Mouse (Mus musculus): ENCODE data around the gene Gm6793. TPM values are rescaled to one million over a fixed set of nuclear protein-coding genes. Genes with fewer than 3 reads are reported as not detected.

Gene Gm6793
- total RNA-seq, 2 experiments from 2014 or later, result not detected

DNA sequence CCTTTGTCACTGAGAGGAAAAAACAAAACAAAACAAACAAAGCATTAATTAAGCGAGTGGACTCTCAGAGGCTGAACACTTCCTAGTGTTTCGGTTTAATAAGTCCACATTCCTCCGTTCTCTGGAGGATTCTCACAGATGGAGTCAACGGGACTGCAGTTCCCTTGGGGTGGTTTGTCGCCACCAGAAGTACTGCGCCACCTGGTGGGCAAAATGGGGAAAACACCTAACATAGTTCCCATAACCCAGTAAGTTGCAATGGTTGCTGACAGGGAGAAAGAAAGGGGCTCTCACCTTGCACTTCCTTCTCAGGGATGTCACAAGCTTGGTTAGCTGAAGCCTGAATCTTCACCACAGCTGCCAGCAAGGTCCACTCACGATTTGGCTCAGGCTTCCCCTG, 24.9 kb downstream of the Gm6793 start:
- DNase-seq (ENCODE audit: low spot score), result peak; percentile 73

DNA sequence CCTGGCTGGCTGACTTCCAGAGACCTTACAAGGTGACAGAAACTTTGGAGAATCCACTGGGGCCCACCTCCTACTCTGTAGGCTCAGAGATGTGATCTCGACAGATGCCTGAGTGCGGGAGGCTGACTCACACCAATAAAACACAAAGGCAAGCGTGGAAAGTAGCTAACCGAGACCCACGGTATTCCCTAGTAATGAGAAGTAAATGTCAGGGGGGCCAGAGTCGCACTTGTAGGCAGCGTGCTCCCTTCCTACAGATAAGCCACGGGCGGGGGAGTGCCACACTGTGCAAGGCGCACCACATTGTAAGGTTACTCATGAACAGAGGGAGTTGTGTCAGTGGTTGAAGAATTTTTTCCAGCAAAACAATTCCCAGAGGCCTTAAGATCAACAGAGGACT, 30.3 kb downstream of the Gm6793 start:
- DNase-seq (ENCODE audit: low spot score), result no peak

DNA sequence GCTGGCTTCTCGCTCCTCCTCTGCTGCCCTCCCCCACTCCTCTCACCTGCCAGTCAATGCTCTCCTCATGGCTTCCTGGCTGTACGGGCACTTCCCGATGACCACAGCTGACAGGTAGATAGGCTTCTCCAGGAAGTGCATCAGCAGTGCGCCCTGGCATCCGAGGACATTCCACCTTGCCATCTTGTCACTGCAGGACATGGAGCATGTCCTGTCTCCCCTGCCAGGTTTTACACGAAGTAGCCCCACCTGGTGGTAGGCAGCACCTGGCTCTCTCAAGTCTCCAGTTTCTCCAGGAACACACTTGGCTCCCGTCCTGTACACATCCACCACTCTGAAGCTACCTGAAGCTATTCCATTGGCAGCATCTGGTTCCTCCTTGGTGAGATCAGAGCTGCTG, 32.7 kb downstream of the Gm6793 start:
- DNase-seq (ENCODE audit: low spot score), result no peak

DNA sequence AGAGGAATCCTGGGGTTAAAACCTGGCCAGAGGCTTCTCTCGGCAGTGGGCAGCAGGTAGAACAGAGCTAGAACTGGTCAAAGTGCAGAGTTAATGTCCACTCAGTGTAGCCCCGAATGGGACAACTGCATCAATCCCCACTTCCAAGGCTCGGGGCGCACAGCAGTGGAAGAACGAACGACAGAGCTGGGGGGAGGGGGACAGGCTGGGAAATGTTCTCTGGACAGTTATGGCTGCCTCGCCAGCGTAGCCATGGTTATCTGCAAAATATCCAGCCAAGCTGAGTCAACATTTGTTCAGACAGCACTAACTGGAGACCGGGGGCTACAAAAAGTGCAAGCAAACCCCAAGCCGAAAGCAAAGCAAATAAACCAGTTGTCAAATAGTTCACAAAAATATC, 36.7 kb downstream of the Gm6793 start:
- DNase-seq (ENCODE audit: low spot score), result no peak

DNA sequence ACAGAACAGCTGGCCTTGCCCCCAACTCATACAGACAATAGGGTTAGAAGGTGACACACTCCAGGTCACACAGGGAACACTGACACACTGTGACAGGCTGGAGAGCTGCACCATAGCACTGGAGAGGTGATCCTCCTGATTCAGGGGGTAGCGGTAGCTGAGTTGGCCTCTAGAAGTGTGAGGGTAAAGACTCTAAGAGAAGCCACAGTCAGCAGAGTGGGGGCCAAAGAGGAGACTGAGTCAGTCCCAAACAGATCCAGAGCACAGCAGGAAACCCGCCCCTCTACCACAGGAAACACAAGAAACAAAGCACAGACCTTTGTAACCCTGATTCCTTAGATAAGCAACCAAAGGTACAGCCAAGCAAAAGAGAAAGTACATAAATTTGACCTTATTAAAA, 38.5 kb downstream of the Gm6793 start:
- no peak for DNase-seq (ENCODE audit: low spot score)

DNA sequence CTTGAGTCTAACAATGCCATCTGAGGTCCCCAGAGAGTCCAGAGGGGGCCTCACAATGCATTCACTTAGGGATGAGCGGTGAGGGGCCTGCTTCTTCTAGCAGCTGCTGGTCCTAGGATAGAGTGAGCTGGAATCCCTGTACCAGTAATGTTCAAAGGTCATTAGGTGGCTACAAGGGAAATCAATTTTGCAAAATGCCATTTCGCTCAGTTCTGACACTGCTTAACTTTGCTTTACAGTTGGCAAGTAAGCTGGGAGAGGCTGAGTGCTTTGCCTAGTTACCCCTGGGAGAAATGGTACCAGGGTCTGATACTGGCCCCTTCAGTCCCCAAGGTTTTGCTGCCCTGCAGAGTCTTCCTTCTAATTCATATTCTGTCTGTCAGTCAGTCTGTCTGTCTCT, 39.1 kb downstream of the Gm6793 start:
- DNase-seq (ENCODE audit: low spot score), result no peak

DNA sequence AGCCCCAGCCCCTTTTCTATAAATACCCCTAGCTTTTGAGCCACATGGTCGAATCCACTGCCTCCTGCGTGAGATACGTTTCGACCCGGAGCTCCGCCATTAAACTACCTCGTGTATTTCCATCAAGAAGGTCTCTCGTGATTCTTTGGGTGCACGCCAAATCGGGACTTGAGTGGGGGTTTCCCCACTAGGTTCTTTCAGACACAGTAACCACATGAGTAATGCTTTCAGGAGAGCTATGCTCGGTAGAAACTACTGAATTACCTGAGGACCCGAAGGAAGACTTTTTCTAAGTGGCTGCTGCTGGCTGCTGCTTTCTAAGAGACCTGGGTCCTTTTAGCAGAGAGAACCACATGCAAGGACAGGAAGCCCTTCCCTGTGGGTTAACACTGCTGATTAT, 40.7 kb downstream of the Gm6793 start:
- DNase-seq (ENCODE audit: low spot score), result no peak

DNA sequence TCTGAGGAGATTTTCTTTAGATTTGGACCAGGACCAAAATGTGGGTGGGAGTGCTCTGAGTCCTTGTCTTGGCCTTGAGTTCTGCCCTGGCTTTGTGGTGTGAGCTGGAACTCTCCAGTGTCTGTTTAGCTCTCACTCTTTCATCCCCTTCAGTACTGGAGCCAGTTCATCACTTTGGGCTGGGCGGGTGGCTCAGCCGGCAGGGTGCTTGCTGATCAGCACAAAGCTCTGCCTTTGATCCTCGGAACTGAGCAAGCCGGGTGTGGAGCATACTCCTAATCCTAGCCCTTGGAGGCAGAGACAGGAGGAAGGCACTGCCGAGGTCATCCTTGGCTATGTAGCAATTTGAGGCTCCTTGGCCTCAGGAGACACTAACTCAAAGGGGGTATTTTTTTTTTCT, 45.8 kb downstream of the Gm6793 start:
- DNase-seq (ENCODE audit: low spot score), result no peak

DNA sequence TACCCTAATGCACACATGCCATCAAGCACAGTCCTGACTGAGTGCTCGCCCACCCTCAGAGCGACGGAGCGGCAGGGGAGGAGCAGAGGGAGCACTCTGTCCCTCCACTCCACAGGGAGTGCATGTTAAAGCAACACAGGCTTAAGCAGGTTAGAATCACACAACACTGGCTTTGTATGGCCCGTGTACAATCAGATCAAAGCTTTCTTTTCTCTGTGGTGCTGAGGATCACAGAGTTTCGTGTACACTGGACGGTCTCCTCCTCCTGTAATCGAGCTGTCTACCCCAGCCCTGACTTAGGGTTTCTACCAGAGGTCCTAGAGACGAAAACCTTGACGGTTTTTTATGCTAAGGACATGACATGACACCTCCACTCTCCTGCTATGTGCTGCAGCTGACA, 46.3 kb downstream of the Gm6793 start:
- DNase-seq (ENCODE audit: low spot score), result no peak

DNA sequence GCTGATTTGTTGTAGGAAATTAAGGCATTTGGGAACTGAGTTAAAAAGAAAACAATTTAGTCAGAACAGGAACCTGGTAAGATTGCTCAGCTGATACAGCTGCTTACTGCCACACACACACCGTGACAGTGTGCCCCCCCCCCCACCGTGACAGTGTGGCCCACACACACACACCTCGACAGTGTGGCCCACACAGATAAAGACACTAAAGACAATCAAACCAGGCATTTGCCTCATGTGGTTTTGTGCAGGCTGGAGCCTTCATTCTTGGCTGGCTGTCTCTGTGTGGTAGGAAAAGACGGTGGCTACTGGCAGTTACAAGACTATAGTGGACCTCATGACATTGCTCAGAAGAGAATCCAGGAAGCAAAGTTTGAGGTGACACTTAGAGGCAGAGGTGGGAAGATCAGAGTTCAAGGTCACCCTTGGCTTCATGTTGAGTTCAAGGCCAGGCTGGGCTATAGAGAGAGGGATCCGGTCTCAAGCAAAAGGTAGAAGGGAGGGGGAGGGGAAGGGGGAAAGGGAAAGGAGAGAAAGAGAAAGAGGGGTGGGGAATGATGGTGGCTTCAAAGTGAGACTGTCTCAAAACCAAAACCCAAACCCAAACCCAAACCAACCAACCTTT, 47.5 kb downstream of the Gm6793 start:
- DNase-seq (ENCODE audit: low spot score), result no peak

DNA sequence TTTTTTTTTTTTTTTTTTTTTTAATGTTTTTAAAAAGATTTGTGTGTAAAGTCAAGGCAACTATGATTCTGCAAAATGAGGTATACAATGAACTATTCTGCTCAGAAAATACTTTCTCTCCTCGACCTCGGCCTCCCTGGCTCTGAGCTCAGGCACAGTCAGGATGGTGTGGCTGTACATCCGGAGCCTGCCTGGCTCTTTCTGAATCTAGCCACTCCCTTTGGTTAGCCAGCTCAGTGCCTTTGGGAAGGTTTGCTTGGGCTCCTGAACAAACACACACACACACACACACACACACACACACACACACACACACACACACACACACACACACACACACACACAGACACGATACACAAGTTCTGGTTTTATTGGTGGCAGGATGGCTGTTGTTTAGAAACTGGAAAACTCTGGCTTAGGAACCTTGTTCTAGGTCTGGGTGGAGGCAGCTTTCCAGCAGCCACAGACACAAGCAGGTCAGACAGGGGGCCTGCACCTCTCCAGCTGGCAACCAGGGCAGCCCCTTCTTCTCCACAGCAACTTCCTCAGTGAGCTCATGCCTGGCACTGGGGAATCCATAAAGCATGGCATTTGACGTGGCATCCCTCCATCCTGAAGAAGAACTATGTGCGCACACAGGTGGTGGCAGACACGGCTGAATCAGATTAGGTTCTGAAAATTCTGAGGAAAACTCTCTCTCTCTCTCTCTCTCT, 49.8 kb downstream of the Gm6793 start:
- DNase-seq (ENCODE audit: low spot score), result no peak

DNA sequence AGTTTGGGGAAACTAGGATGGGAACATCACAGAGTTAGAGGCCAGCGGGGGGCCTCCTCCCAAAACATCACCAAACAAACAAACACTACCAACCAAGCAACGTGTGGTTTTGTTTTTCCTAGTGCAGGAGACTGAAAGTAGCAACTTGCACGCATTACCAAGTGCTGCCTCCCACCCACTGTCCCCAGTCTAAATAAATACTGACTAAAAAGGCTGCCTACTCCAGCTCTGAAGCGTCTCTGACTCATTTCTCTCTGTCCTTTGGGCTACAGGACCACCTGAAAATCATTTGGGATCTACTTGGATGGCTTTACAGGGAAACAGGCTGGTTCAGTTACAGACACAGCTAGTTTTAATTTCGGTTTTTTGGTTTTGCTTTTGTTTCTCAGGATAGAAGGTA, 50.5 kb downstream of the Gm6793 start:
- no peak for DNase-seq (ENCODE audit: low spot score)

DNA sequence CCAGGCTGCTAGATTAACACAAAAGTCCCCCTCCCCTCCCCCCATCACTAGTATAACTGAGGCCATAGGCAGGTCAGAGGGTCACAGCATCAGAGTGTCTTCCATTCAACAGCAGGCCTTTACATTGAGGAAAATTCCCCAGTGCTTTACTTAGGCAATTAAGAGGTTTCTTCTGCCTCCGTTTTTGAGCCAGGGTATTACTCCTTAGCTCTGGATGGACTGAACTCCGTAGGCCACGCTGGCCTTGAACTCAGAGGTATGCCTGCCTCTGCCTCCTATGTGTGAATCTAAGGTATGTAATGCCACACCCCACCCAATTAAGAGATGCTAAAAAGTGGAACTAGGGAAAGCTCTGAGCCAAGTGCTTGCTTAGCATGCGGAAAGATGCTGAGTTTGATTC, 51.3 kb downstream of the Gm6793 start:
- DNase-seq (ENCODE audit: low spot score), result no peak

Other genes starting within 250 kb of the Gm6793 start
- gene Cfdp1, start 160.7 kb downstream of the Gm6793 start, total RNA-seq (2021), result 10 to 100 TPM; 17.8 to 21.0 TPM
- gene Tmem170, start 138.3 kb downstream of the Gm6793 start, total RNA-seq (2021), result 1 to 10 TPM; 2.0 to 2.3 TPM
- gene Chst5, start 104.6 kb downstream of the Gm6793 start, total RNA-seq (2021), result under 1 TPM in 1 of 2 experiments, not detected in 1; 0.09 TPM
- 1 to 10 TPM in 1 of 2 experiments, under 1 TPM in 1; 0.91 to 1.0 TPM for gene Tmem231, start 81.2 kb downstream of the Gm6793 start, total RNA-seq (2021)
- gene Gabarapl2, start 74.3 kb downstream of the Gm6793 start, total RNA-seq (2021), result 100 to 1,000 TPM in 1 of 2 experiments, 10 to 100 TPM in 1; 91.4 to 110 TPM
- gene Adat1, start 22.7 kb downstream of the Gm6793 start, total RNA-seq (2021), result 1 to 10 TPM; 1.6 to 2.1 TPM
- 100 to 1,000 TPM; 135 TPM for gene Kars, start 3.7 kb downstream of the Gm6793 start, total RNA-seq (2021)
- gene Terf2ip, start 3.6 kb downstream of the Gm6793 start, total RNA-seq (2021), result 10 to 100 TPM in 1 of 2 experiments, 1 to 10 TPM in 1; 9.5 to 10.0 TPM

Measured in gastrocnemius, adult 18-20 months (tissue).